Mouse (Mus musculus): ENCODE measurements around the gene 1700025G04Rik.

GRCm38 (mm10) chr1:152081954-152082711, 7.8 kb downstream of the 1700025G04Rik start:
- TF ChIP-seq EP300 (IDR thresholded peaks at IDR 0.05; ENCODE audit: low read depth): no peak
- TF ChIP-seq CTCF (IDR thresholded peaks at IDR 0.05; ENCODE audit: low read depth): no peak
